Mouse (Mus musculus): ENCODE data around the gene Tmem72.

The Tmem72 gene

DNA sequence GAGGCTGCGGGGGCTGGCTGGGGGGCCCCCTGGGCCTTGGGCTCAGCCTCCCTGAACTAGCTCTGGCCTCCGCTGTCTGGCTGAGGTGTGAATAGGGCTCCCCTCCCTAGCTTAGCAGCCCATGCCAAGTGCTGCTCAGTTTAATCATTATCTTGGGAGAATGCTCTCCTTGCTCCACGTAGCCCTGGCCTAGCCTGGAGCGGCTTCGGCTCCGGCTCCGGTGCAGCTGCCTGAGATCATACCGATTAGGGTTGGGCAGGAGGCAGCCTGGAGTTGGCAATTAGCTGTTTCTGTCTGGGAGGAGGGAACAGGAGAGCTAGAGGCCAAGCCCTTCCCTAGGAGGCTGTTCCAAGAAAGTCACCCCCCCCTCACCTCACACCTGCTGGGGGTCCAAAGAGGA lies at the start of gene Tmem72:
Tmem72 (minus strand) TSS at position 248 of the 400 bp plus-strand sequence.
- peak; percentile 88 for DNase-seq

DNA sequence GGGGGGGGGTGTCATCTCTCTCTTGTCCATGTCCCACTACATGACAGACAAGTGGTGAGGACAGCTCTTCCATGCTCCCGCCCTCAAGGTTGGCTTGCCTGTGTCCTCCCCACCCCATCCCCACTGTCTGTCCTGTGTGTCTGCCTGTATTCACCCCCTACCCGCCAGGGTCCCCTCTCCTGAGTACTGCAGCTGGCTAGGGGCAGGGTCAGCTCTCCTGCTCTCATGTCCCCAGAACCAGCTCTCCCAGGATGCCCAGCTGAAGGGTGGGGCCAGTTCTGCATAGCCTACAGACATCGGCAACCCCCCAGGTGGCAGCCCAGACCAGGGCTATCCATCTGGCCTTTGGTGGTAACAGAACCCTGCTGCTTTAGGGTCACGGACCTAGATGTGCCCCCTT lies 47.8 kb upstream of the Tmem72 start:
- DNase-seq = no peak

DNA sequence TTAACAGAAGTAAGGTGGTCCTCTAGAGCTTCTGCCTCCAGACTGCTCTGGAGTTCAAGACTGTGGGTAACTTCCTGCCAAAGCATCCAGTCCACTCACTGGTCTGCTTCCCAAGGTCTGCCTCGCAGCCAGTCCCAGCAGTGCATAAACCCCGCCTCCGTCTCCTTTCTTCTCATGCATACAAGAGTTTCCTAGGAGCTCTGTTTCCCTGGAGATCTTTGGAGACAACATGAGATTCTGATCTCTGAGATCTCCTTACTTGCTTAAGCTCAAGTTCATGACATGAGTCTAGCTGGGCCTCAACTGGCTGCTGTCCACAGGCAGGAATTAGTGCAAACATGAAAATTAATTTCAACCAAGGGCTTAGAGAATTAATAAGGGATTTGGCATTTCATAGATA lies 45.6 kb upstream of the Tmem72 start:
- no peak for DNase-seq

DNA sequence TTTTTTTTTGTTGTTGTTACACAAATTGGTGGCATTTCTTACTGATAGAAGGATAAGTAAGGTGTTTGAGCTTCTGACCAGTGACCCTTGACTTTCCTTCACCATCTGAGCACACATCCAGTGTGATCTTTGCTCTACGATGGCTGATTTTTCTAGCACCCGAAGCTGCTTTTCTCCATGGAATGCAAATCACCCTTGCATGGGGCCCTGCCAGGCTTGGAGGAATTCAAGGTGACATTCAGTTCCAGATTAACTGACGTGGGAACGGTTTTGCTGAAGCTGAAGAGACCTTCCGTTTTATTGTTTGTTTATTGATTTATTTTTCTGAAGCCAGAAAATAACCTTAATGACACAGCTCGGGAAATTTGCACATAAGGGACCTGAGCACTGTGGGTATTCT lies 43.5 kb upstream of the Tmem72 start:
- DNase-seq = peak; percentile 73

DNA sequence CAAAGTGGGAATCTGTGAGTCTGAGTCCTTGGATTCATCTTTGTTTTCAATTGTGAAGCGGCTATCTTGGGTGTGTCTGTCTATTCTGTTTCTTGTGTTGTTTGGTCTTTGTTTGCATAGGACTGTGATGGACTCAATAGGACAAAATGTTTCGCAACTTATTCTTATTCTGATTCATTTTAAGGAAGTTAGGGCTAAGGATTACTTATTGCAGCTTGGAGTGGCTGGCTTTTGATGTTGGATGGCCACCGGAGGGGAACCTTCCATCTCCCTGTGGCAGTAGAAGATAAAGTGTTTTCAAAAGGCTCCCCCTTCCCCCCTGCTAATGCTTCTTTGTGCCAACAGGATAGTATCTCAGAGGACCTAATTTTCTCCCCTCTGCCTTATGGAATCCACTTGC lies 39.7 kb upstream of the Tmem72 start:
- DNase-seq = no peak

DNA sequence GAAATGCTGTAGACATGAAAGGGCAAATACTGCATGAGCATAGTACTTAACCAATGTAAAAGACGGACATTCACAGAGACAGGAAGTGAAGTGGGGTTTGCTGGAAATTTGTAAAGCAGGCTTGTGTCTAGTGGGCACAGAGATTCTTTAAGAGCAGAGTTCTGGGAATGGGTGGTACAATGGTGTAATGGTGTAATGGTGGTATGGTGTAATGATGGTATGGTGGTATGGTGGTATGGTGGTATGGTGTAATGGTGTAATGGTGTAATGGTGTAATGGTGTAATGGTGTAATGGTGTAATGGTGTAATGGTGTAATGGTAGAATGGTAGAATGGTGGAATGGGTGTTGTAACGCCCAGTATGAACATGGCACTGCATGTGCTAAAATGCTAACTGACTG lies 21.3 kb upstream of the Tmem72 start:
- no peak for DNase-seq

DNA sequence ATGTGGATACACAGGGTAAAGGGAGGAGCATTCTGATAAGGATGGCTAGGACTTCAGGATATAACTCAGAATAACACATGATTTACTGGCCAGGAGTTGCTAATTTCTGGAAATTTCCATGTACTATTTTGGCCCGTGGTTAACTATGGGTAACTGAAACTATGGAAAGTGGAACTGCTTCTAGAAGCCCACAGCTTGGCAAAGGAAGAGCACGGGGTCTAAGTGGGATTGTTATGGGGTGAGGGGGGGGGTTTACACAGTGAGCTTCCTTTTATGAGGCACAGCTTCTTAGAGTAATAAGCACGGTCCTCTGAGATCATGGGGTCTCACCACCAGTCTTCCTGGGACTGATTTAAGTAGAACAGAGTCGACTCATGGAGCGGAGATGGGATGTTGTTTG lies 18.6 kb upstream of the Tmem72 start:
- no peak for DNase-seq

DNA sequence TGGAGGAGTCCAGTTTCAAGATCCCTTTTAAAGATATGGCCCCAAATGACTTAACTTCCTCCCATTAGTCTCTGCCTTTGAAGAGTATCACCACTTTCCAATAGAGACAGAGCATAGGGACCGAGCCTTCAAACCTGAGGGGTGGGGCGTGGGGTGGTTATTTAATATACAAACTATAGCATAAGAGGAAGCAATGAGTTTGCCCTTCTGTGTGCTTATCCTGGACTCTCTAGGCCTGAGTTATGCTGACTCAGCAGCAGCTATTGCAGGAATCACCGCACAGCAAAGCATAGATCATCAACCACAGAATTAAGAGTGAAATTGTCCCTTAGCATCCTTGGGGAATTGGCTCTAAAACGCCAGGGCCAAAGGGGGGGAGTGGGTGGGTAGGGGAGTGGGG lies 16.9 kb upstream of the Tmem72 start:
- DNase-seq = no peak

DNA sequence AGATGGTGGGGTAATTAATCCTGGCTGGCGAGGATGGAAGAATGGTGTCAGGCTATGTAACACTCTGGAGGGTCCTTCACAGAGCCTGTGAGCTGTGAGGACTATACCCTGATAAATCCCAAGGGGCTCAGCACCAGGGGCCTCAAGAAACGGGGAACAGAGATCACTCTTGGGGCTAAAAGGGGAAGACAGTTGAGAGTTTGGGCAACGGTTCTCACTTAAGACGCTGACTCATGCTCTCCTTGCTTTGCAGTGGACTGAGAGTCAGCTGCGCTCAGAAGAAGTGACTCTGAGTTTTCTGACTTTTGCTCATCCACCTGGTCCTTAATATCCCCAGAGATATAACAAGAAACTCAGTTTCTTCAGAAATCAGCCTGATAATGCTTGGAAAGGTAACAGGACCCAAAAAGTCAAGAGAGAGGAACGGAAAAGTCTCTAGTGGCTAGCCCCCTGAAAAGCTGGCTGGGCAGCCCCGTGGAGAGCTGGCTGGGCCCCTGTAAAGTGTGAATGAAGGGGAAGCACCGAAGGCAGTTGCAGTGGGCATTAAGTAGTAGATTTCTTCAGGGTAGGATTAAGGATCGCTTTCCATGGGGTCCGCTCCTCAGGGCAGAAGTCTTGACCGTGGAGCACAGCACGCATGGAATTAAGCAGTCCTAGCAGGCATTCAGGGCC lies 7.9 kb upstream of the Tmem72 start:
- DNase-seq = no peak

DNA sequence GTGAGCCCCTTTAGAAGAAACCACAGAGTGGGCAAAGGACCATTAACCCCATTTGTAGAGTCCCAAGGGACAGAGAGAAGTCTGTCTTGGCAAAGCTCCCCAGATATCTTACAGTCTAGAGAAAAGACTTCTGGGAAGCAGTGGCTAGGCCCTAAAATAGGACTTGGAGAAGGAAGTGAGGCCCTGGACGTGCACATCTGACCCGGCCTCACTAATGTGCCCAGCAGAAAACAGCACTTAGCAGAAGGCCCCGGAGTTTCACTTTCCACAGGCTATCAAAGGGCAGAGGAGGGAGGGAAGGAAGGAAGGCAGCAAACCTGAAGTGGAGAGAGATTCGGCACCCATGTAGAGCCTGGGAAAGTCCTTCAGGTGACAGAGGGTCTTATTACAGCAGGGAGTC lies 2.2 kb upstream of the Tmem72 start:
- DNase-seq = no peak

DNA sequence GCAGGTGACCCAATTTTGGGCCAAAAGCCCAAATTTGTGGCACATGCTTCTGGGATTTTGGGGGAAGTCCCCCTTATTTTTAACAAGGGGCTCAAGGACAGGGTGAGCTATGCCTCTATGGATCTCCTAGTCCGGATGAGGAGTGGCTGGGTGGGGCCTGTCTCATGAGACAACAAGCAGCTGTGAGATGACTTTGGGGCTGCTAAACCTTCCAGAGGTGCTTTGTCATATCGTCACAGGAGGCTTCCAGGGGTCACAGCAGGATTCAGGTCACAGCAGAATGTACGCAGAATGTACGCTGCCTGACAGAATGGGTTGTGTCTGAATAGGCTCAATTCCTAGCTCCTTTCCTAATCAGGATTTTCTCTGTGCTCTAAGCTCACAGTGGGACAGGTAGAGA lies 1.6 kb upstream of the Tmem72 start:
- no peak for DNase-seq

DNA sequence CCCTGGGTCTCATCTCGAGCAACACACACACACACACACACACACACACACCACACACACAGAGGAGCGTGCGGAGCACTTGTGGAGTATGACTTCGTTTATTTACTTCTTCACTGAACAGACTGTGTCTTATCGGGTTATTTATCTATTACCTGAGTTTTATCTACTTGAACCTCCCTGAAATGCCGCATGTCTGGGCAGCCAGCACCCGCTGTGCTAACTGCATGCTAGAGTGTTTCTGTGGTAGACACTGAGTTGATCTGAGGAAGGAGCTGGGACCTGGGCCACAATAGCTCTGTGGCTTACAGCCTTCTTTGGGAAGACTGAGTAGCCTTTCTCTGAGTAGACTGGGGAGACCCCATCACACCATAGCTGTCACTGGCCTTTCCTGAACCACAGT lies 1.1 kb upstream of the Tmem72 start:
- DNase-seq = no peak

DNA sequence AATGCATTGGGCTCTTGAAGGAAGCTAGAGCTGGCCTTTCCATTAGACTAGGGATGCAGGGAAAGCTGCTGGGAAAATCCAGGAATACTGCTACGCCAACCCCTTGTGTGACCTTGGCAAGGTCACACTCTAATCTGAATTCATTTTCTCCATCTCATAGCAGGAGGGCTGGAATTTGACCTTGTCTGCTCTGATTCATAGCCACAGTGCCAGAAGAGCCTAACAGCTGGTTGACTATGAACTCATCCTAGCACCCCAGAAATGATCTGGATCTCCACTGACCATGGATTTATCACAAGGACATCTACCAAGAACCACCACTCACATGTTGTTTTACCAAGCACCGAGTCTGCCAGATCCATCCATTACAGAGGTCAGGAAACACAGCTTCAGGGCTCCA lies 1.5 kb downstream of the Tmem72 start:
- DNase-seq = peak; percentile 38

DNA sequence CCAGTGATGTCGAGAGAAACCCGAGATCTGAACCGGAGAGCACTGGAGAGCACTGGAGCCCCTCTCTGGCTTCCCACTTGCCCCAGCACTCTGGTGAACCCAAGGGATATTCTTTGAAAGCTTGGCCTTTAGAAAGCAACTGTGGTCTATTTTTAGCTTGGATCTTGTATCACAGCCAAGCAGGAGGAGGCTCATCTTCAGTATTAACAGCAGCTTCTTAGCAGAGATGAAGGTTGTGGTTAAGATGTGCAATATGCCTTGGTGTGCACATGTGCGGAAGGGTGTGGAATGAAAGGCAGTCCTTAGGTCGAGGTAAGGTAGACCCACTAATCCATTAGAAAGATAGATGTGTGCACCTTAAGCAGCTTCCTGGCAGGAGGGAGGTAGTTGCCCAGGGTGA lies 2.1 kb downstream of the Tmem72 start:
- no peak for DNase-seq

DNA sequence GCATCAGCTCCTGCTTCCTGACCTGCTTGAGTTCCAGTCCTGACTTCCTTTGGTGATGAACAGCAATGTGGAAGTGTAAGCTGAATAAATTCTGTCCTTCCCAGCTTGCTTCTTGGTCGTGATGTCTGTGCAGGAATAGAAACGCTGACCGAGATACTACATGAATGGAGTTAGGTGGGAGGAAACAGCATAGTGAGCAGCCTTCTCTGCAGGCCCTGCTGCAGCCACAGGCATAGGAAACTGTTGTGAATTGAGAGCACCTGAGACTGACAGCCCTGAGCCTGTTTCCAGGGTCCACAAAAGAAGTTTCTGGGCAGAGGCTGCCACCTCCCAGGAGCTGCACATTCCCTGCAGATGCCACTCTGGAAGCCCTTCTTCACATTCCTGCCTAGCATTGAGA lies 2.7 kb downstream of the Tmem72 start:
- DNase-seq = no peak

DNA sequence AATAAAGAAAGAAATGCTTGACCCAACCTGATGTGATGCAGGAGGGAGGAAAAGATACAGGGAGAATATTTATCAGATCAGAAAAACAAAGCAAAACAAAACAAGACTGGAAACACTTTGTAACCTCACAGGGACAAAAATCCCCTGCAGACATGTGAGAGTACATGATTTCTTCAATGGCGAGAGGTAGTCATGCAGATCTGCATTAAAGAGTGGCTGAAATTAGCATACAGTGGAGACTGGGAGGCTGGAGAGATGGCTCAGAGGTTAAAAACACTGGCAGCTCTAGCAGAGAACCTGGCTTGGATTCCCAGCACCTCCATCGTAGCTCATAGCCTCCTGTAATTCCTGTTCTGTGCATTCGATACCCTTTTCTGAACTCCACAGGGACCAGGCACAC lies 4.2 kb downstream of the Tmem72 start:
- DNase-seq = peak; percentile 43

DNA sequence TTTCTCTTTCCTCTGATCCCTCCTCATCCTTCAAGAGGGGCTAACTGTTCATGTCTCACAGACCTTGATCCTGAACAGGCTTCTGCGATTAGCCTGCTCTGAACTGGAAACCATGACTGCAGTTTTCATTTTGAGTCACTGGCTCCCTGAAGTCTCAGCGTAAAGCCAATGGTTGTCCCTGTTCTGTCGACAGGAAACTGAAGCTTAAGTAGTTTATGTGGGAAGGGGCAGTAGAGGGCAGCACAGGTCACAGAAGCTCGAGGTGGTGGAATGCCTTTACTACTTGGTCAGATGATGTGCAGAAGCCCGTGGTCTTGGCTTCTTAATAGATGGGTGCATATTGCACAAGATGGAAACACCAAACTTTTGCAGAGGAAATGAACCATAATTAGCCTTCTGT lies 4.7 kb downstream of the Tmem72 start:
- DNase-seq = no peak

DNA sequence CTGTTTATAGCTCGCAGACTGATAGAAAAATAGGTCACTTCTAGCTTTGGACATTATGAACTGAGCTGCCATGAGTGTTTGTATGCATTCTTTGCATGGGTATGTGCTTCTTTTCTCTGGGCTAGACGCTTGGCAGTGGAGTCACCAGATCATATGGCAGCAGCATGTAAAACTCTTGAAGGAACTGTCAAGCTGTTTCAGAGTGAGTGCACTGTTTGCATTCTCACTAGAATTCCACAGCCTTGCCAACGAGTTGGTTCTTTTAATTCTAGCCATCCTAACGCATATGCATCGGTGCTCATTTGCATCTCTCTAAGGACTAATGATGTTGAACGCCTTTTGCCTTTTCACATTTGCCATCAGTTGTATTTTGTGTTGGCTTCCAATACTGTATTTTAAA lies 12.4 kb downstream of the Tmem72 start:
- DNase-seq = no peak

DNA sequence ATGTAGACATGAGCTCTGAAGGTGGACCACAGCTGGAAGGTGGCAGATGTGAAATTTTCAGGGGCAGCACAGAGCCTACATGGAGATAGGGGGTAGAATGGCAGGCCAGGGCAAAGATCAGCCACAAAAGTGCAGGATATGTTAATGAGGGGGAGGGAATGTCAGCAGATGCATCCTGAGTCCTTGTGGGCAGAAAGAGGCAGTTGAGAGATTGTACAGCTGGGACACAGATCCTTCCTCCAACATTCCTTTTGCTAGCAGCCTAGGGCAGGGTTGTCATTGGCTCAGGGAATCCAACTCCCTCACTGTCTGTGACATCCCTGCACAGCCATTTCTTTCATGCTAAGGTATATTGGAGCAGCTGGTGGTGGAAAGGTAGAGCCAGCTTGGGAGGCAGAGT lies 15.9 kb downstream of the Tmem72 start:
- DNase-seq = no peak

DNA sequence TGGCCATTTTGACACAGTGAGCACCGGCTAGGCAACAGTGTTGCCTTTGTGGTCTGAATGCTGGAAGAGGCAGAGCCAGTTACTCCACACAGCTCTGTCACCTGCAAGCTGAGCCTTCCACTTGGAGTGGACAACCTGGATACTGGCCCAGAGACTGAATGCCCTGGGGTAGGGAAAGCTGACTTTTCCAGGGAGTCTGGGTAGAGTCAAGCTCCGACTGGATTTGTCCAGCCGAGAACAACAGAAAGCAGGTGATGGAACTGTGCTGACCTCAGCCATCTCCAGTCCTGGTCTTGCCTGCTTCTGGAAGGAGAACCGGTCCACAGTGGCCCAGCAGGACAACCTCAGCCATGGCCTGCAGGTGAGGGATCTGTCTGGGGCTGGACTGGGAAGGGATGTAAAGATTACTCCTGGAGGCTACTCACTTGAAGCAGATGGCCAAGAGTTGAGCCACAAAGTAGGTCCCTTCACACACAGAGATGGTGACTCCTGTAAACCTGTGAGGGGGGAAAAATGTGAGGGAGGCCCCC lies 18.8 kb downstream of the Tmem72 start:
- DNase-seq = peak; percentile 70

DNA sequence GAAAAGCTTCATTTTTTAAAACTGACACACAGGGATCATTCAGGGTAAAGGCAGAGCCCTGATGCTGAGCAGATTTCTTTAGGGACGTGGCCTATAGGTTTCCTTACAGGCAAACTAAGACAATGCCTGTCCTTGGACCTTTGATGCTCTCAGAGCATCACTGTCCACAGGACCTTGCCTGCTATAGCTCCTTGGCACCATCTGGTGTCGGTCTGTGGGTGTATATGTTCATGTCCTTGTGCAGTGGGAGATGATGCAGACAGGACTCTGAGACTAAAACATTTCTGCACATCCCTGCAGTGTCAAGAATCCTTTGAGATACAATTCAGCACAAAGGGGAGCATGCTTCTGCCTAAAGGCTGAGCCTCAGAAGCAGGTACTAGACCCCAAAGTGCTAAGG lies 19.3 kb downstream of the Tmem72 start:
- no peak for DNase-seq

DNA sequence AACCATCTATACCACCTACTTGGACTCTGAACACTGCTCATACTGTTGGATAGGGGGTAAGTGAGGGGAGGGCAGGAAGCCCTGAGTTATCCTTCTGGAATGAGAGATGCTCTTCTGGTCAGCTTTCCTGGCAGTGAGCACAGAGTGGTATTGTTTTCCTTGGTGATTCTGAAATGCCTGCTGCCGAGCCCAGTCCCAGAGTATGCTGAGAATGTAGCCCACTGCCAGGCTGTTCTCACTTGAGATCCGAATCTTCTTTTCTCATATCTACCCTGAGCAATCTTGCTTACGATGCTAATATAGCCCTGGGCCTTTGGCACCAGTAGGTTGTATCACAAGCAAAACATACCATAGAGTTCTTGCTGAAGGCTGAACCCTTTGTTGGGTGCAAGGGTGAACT lies 22.4 kb downstream of the Tmem72 start:
- no peak for DNase-seq

DNA sequence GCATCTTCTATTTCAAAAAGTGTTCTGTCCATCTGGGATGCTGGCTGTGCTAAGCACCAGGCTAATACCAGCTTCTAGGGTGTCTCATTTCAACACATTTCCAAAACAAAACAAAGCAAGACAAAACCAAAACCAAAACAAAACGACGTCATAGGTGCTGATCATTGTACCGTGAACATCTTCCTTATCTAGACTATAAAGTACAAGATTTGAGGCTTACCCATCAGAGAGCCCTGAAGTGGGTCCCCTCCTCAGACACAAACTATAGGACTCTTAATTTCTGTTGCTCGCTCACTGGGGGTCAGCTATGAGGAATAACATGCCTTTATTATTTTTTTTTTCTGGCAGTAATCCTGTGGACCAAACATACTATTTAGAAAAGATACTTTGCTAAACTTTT lies 23.1 kb downstream of the Tmem72 start:
- DNase-seq = no peak

DNA sequence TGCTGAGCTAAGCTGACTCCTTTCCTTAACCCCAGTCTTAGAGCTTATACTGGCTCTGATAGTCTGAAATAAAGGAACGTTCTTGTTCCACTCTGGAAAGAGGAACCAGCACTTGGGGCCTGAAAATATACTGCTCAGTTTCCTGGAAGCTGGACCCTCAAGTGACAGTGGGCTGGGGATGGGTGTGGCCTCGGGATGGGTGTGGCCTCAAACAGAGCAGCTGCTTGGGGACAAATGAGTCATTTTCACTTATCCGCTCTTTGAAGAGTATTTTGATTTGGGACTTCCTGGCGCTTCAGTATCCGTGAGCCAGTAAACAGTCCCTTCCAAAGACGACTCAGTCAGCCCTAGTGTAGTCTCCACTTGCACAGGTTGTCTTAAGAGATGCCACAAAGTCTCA lies 34.4 kb downstream of the Tmem72 start:
- DNase-seq = no peak

DNA sequence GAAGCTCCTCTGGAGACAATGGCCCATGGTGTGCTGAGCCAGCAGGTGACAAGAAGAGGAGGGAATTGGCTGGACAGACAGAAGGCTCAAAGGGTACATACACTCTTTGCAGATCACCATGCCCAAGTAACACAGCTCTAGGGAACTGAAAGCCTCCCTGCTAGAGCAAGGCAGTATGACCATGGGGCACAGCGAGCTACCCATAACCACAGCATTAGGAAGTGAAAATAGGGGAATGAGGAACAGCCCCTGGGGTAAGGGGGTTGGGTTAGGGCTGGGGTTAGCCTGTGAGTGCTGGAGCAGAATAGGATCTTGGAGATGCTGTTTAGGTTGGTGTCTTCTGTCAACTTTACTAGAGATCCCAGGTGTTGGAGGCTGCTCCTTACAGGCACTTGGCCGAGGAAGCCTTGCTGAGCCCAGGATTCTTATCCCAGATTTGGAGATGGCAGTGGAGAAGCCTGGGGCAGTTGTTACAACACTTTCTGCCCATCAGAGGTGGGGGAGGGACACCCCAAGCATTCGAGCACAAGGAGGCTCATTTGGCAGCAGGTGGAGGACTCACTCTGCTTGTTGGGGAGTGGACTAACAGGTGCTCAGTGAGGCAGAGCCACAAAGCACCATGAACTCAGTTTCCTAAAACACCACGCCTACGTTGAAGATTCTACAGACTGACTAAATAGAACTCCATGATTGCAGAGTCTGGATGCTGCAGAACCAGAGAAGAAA lies 37.0 kb downstream of the Tmem72 start:
- no peak for DNase-seq
